10 mouse cellular contexts compared by ENCODE assay signal in the genomic region with DNA sequence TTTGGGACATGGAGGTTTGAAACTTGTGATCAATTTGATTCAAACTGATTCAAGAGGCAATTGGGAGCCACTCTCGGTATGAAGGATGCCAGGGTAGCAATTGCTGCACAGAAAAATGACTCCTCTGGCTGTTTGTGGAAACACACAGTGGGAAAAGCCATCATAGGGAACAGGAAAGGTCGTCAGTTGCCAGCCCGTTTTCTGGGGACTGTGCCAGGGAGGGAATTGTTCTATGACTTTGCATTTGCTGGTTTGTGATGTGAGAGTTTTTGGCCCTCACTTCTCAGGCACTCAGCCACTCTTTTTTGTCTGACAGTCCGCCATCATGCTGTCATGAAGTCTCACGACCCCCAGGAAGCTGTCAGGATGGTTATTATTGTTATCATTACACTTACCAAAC.
DNase-seq lines count a peak whose midpoint lies in the region; ATAC-seq lines count a peak whose summit lies in the region.
"Had no signal": no experiment of that assay in that cellular context is flagged by ENCODE, and none has a peak within 500 bp of the region (broad histone marks: within the 10 kb centered on the region; RNA-seq: fewer than 3 reads in every experiment).

No protein-coding gene starts in this region.

- ATAC-seq in megakaryocyte-erythroid progenitor cell, adult 5-6 weeks (replicated peaks; ENCODE audit: low FRiP score, low TSS enrichment, poor library complexity, severe bottlenecking) = no peak
- ATAC-seq: inflammation-experienced regulatory T-cells, adult 6 months had no signal

- DNase-seq in heart, adult 18-20 months = peak; percentile 23 to 31
- no peak for DNase-seq in heart, postnatal 25 days (ENCODE audit: low spot score)
- peak; percentile 26 for DNase-seq in Muller cell, postnatal 12 days (ENCODE audit: inconsistent ontology term)
- DNase-seq in fibroblast of lung, adult 2 months (ENCODE audit: low read depth) = peak; percentile 8
- DNase-seq in lung, adult 18-20 months = peak; percentile 37 to 62
- DNase-seq in MN1 (ENCODE audit: low spot score) = no peak
- DNase-seq in left cerebral cortex, adult 8-10 months (ENCODE audit: low spot score in 2 of 2) = no peak
- DNase-seq: cerebellum, adult 9-10 months had no signal

- intact Hi-C loops in heart, postnatal 25 days (cut with DNase I) = no loop called here

Comparison
In these comparisons a context has a peak if more than half of its experiments do, and no peak if none do; other contexts are left out.
1. DNase-seq: peak in heart, adult 18-20 months (2 of 2), Muller cell, postnatal 12 days (single experiment), fibroblast of lung, adult 2 months (single experiment) and lung, adult 18-20 months (2 of 2); none in heart, postnatal 25 days (single experiment), MN1 (single experiment) and left cerebral cortex, adult 8-10 months (0 of 2).